Mouse (Mus musculus): Measurements from ENCODE around the gene Creld1. TPM values are rescaled to one million over a fixed set of nuclear protein-coding genes. Genes with fewer than 3 reads are reported as not detected.
A peak's percentile ranks its signal among the peaks of the same experiment; 100 is the strongest.

The Creld1 gene
- polyA plus RNA-seq, 1 experiment from 2014 or later = 42.7 TPM

GRCm38 (mm10) chr6:113443091-113443490, 40.0 kb upstream of the Creld1 start:
- H3K27ac ChIP-seq (ENCODE audit: poor library complexity, severe bottlenecking) = no peak overlapping the region
- peak overlapping the region; percentile 78 for H3K4me3 ChIP-seq
- peak overlapping the region; percentile 89 for H3K4me2 ChIP-seq
- ATAC-seq (ENCODE audit: insufficient number of reproducible peaks, low FRiP score) = no peak
- H3K9ac ChIP-seq = peak overlapping the region; percentile 89
- peaks cover 11% of the 10 kb centered on the region for H3K4me1 ChIP-seq (replicated peaks)
- no peaks in the 10 kb centered on the region for H3K9me3 ChIP-seq (replicated peaks)
- peaks cover 24% of the 10 kb centered on the region for H3K36me3 ChIP-seq
- no peaks in the 10 kb centered on the region for H3K27me3 ChIP-seq (replicated peaks)
- WGBS = 49% methylated on average over 12 of the region's 12 CpGs

GRCm38 (mm10) chr6:113444207-113444965, 38.7 kb upstream of the Creld1 start:
- no peak for ATAC-seq (ENCODE audit: insufficient number of reproducible peaks, low FRiP score)
- no peak overlapping the region for H3K27ac ChIP-seq (ENCODE audit: poor library complexity, severe bottlenecking)
- H3K4me1 ChIP-seq (replicated peaks) = peaks cover 11% of the 10 kb centered on the region
- 91% methylated on average over 8 of the region's 8 CpGs for WGBS
- H3K9ac ChIP-seq = no peak overlapping the region
- H3K9me3 ChIP-seq (replicated peaks) = no peaks in the 10 kb centered on the region
- H3K36me3 ChIP-seq = peaks cover 34% of the 10 kb centered on the region
- H3K4me3 ChIP-seq = no peak overlapping the region
- no peaks in the 10 kb centered on the region for H3K27me3 ChIP-seq (replicated peaks)
- H3K4me2 ChIP-seq = no peak overlapping the region

GRCm38 (mm10) chr6:113447639-113448038, 35.5 kb upstream of the Creld1 start:
- Histone ChIP-seq H3K9me3 (replicated peaks) (no peaks in the 10 kb centered on the region), H3K4me1 (replicated peaks) (peaks cover 15% of the 10 kb centered on the region), H3K27ac (ENCODE audit: poor library complexity, severe bottlenecking) (no peak overlapping the region), H3K27me3 (replicated peaks) (no peaks in the 10 kb centered on the region), H3K4me2 (no peak overlapping the region), H3K36me3 (peaks cover 37% of the 10 kb centered on the region), H3K9ac (no peak overlapping the region), H3K4me3 (no peak overlapping the region)
- WGBS = 91% methylated on average over 4 of the region's 4 CpGs
- no peak for ATAC-seq (ENCODE audit: insufficient number of reproducible peaks, low FRiP score)

GRCm38 (mm10) chr6:113451839-113452238, 31.3 kb upstream of the Creld1 start:
- Histone ChIP-seq H3K4me2 (no peak overlapping the region), H3K27me3 (replicated peaks) (no peaks in the 10 kb centered on the region), H3K4me1 (replicated peaks) (peaks cover 6% of the 10 kb centered on the region; the same call in 1 of the 2 replicates), H3K27ac (ENCODE audit: poor library complexity, severe bottlenecking) (no peak overlapping the region), H3K36me3 (peaks cover 26% of the 10 kb centered on the region), H3K9me3 (replicated peaks) (no peaks in the 10 kb centered on the region), H3K4me3 (no peak overlapping the region), H3K9ac (no peak overlapping the region)
- 56% methylated on average over 2 of the region's 2 CpGs for WGBS
- ATAC-seq (ENCODE audit: insufficient number of reproducible peaks, low FRiP score) = no peak

GRCm38 (mm10) chr6:113455007-113455406, 28.1 kb upstream of the Creld1 start:
- no peak overlapping the region for H3K27ac ChIP-seq (ENCODE audit: poor library complexity, severe bottlenecking)
- H3K9ac ChIP-seq = no peak overlapping the region
- H3K4me1 ChIP-seq (replicated peaks) = peaks cover 6% of the 10 kb centered on the region; the same call in 1 of the 2 replicates
- WGBS = 38% methylated on average over 5 of the region's 5 CpGs
- H3K36me3 ChIP-seq = no peaks in the 10 kb centered on the region
- H3K4me3 ChIP-seq = no peak overlapping the region
- ATAC-seq (ENCODE audit: insufficient number of reproducible peaks, low FRiP score) = no peak
- H3K9me3 ChIP-seq (replicated peaks) = no peaks in the 10 kb centered on the region
- H3K27me3 ChIP-seq (replicated peaks) = no peaks in the 10 kb centered on the region
- no peak overlapping the region for H3K4me2 ChIP-seq

GRCm38 (mm10) chr6:113457952-113458534, 25.1 kb upstream of the Creld1 start, which contains the start of gene Il17re:
Gene Il17re, plus strand, starts transcription at chr6:113458484.
- H3K9ac ChIP-seq = no peak within 1 kb of the TSS; the same call in 1 of the 2 replicates
- no peak within 1 kb of the TSS for H3K4me2 ChIP-seq
- no peak within 1 kb of the TSS for H3K4me3 ChIP-seq

GRCm38 (mm10) chr6:113458635-113459034, 24.5 kb upstream of the Creld1 start:
- Histone ChIP-seq H3K4me2 (no peak overlapping the region), H3K4me3 (no peak overlapping the region)
- no peak for ATAC-seq (ENCODE audit: insufficient number of reproducible peaks, low FRiP score)

More at GRCm38 (mm10) chr6:113457952-113458534, 25.1 kb upstream of the Creld1 start, which contains the start of gene Il17re:
- Histone ChIP-seq H3K9me3 (replicated peaks) (no peaks in the 10 kb centered on the region), H3K36me3 (no peaks in the 10 kb centered on the region), H3K4me1 (replicated peaks) (no peaks in the 10 kb centered on the region), H3K27ac (ENCODE audit: poor library complexity, severe bottlenecking) (no peak within 1 kb of the TSS), H3K27me3 (replicated peaks) (no peaks in the 10 kb centered on the region)
- 54% methylated on average over 10 of the region's 10 CpGs for WGBS
- ATAC-seq (ENCODE audit: insufficient number of reproducible peaks, low FRiP score) = no peak

GRCm38 (mm10) chr6:113464040-113464439, 19.1 kb upstream of the Creld1 start:
- WGBS = 61% methylated on average over 7 of the region's 7 CpGs
- no peak overlapping the region for H3K27ac ChIP-seq (ENCODE audit: poor library complexity, severe bottlenecking)
- H3K4me1 ChIP-seq (replicated peaks) = no peaks in the 10 kb centered on the region; the same call in 1 of the 2 replicates
- peaks cover 39% of the 10 kb centered on the region; the same call in 1 of the 2 replicates for H3K27me3 ChIP-seq (replicated peaks)
- no peak overlapping the region for H3K4me3 ChIP-seq
- no peak for ATAC-seq (ENCODE audit: insufficient number of reproducible peaks, low FRiP score)
- H3K9ac ChIP-seq = no peak overlapping the region
- no peaks in the 10 kb centered on the region for H3K9me3 ChIP-seq (replicated peaks)
- no peaks in the 10 kb centered on the region for H3K36me3 ChIP-seq
- no peak overlapping the region for H3K4me2 ChIP-seq

More at GRCm38 (mm10) chr6:113458635-113459034, 24.5 kb upstream of the Creld1 start:
- Histone ChIP-seq H3K27ac (ENCODE audit: poor library complexity, severe bottlenecking) (no peak overlapping the region), H3K27me3 (replicated peaks) (no peaks in the 10 kb centered on the region), H3K9me3 (replicated peaks) (no peaks in the 10 kb centered on the region), H3K9ac (no peak overlapping the region; the same call in 1 of the 2 replicates), H3K4me1 (replicated peaks) (no peaks in the 10 kb centered on the region), H3K36me3 (no peaks in the 10 kb centered on the region)
- WGBS = 54% methylated on average over 10 of the region's 10 CpGs

- Histone ChIP-seq H3K9me3 (replicated peaks) (no peaks in the 10 kb centered on the region), H3K4me1 (replicated peaks) (peaks cover 12% of the 10 kb centered on the region), H3K27ac (ENCODE audit: poor library complexity, severe bottlenecking) (no peak overlapping the region), H3K4me2 (no peak overlapping the region), H3K27me3 (replicated peaks) (peaks cover 49% of the 10 kb centered on the region), H3K9ac (no peak overlapping the region), H3K36me3 (no peaks in the 10 kb centered on the region), H3K4me3 (no peak overlapping the region)
- 48% methylated on average over 5 of the region's 5 CpGs for WGBS
- no peak for ATAC-seq (ENCODE audit: insufficient number of reproducible peaks, low FRiP score)
Measured at GRCm38 (mm10) chr6:113465602-113466001, 17.5 kb upstream of the Creld1 start.

- Histone ChIP-seq H3K9ac (no peak overlapping the region), H3K27me3 (replicated peaks) (peaks cover 67% of the 10 kb centered on the region), H3K27ac (ENCODE audit: poor library complexity, severe bottlenecking) (no peak overlapping the region), H3K9me3 (replicated peaks) (no peaks in the 10 kb centered on the region), H3K4me2 (no peak overlapping the region), H3K4me1 (replicated peaks) (peaks cover 31% of the 10 kb centered on the region), H3K4me3 (no peak overlapping the region), H3K36me3 (no peaks in the 10 kb centered on the region)
- no peak for ATAC-seq (ENCODE audit: insufficient number of reproducible peaks, low FRiP score)
- 62% methylated on average over 3 of the region's 3 CpGs for WGBS
Measured at GRCm38 (mm10) chr6:113468512-113468911, 14.6 kb upstream of the Creld1 start.

- Histone ChIP-seq H3K4me3 (peak overlapping the region; percentile 45), H3K27me3 (replicated peaks) (peaks cover 64% of the 10 kb centered on the region), H3K9me3 (replicated peaks) (no peaks in the 10 kb centered on the region), H3K4me2 (peak overlapping the region; percentile 81), H3K9ac (peak overlapping the region; percentile 59), H3K27ac (ENCODE audit: poor library complexity, severe bottlenecking) (no peak overlapping the region), H3K36me3 (no peaks in the 10 kb centered on the region), H3K4me1 (replicated peaks) (peaks cover 31% of the 10 kb centered on the region)
- no peak for ATAC-seq (ENCODE audit: insufficient number of reproducible peaks, low FRiP score)
- 10% methylated on average over 9 of the region's 9 CpGs for WGBS
Measured at GRCm38 (mm10) chr6:113469021-113469420, 14.1 kb upstream of the Creld1 start.
